Mouse (Mus musculus) neural tube, embryonic 11.5 days (tissue): ENCODE measurements around the gene Rpa2. TPM values are rescaled to one million over a fixed set of nuclear protein-coding genes. Genes with fewer than 3 reads are reported as not detected.

Source experiments
- ATAC-seq: fragments of 200-750 bp; cut with Nextera tagmentation; 2 replicates; pipeline ENCODE4 v1.8.0; 2017; ENCODE audit warnings: moderate number of reproducible peaks, mild to moderate bottlenecking, moderate TSS enrichment, moderate library complexity; ENCODE audit not compliant: insufficient read depth, low FRiP score, low TSS enrichment
- DNase-seq: peaks from one replicate; pipeline ENCODE4 v3.0.0-alpha.2; 2015; ENCODE audit warnings: low spot score
- H3K27ac ChIP-seq: fragments of 300-500 bp; sonication (generic); 2 replicates; pipeline ENCODE4 v1.5.1; 2014; ENCODE audit warnings: low read depth, mild to moderate bottlenecking, low read length
- H3K27me3 ChIP-seq: fragments of 300-500 bp; sonication (generic); 2 replicates; pipeline ENCODE4 v1.6.1; 2014; ENCODE audit warnings: mild to moderate bottlenecking, low read length, mixed read lengths; ENCODE audit not compliant: control insufficient read depth, insufficient read depth
- H3K36me3 ChIP-seq: fragments of 300-500 bp; sonication (generic); 2 replicates; pipeline ENCODE4 v1.6.1; 2014; ENCODE audit warnings: mild to moderate bottlenecking, low read length, moderate library complexity, mixed read lengths; ENCODE audit not compliant: control insufficient read depth, insufficient read depth
- H3K4me1 ChIP-seq: fragments of 300-500 bp; sonication (generic); 2 replicates; pipeline ENCODE4 v1.6.1; 2014; ENCODE audit warnings: low read length, mixed read lengths; ENCODE audit not compliant: control insufficient read depth, insufficient read depth
- H3K4me2 ChIP-seq: fragments of 300-500 bp; sonication (generic); 2 replicates; pipeline ENCODE4 v1.6.1; 2014; ENCODE audit warnings: low read depth, mild to moderate bottlenecking, moderate library complexity
- H3K4me3 ChIP-seq: fragments of 300-500 bp; sonication (generic); 2 replicates; pipeline ENCODE4 v1.5.1; 2014; ENCODE audit warnings: low read depth, low read length
- H3K9ac ChIP-seq: fragments of 300-500 bp; sonication (generic); 2 replicates; pipeline ENCODE4 v1.6.1; 2014; ENCODE audit warnings: mild to moderate bottlenecking, low read length
- H3K9me3 ChIP-seq: fragments of 300-500 bp; sonication (generic); 2 replicates; pipeline ENCODE4 v1.6.1; 2016; ENCODE audit warnings: low read length; ENCODE audit not compliant: control insufficient read depth
- WGBS: fragments of 180-500 bp; shearing (Covaris S2); extraction: QIAGEN DNeasy Blood & Tissue Kit; methylation state at CpG from one replicate; pipeline ENCODE4 v1.1.7; 2014; 5-methylcytosine and 5-hydroxymethylcytosine counted together
- polyA plus RNA-seq: library from polyadenylated mRNA; unstranded; fragments of >200 nt; fragmentation: Nextera tagmentation; extraction: Ambion mirVana; gene quantifications from 2 replicates; pipeline ENCODE4 v1.2.1, GENCODE M21; 2014

Gene Rpa2
- polyA plus RNA-seq, 1 experiment from 2014 or later: 123 TPM

DNA sequence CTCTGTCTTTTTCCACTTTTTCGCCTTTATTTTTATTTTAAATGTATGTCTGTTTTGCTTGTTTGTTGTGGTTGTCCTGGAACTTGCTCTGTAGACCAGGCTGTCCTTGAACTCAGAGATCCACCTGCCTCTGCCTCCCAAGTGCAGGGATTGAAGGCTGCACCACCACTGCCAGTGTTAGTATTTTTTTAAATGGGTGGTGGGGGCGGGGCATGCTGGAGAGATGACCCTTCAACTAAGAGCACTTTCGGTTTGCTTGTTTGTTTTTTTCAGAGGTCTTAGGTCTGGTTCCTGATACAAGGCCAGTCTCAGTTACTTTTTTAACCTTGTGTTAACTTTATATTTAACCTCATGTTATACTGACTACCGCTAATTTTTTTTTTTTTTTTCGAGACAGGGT lies 37.0 kb downstream of the Rpa2 start:
- Histone ChIP-seq H3K27me3 (no peaks in the 10 kb centered on the region), H3K4me2 (no peak overlapping the region), H3K4me1 (no peaks in the 10 kb centered on the region), H3K27ac (no peak overlapping the region), H3K4me3 (no peak overlapping the region), H3K9ac (no peak overlapping the region), H3K36me3 (no peaks in the 10 kb centered on the region), H3K9me3 (no peaks in the 10 kb centered on the region)
- DNase-seq: no peak
- ATAC-seq: no peak
- WGBS: 76% methylated on average over 5 of the region's 5 CpGs

DNA sequence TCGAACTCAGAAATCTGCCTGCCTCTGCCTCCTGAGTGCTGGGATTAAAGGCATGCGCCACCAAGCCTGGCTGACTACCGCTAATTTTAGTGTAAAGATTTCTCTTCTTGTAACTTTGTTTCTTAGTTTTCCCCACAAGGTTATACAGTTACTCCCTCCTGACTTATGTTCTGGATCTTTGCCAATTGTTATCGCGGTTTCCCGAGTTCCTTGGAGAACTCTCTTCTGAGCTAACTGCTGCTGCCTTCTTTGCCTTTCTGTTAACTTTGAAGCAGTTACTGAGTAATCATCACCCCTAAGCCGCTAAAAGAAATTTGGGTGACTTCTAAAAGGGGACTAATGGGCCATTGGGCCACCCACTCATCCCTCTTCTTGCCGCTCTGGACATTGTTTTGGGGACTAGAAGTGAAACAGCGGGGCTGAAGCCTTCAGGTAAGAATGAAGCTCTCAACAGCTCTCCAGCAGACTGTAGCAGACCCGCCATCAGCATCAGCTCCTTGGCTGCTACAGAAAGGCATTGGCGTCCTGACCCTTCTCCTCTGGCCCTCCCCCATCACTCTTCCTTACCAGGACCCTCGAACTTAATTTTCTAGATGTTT lies 37.6 kb downstream of the Rpa2 start:
- H3K27me3 ChIP-seq: no peaks in the 10 kb centered on the region
- ATAC-seq (no peak), DNase-seq (no peak)
- H3K36me3 ChIP-seq: no peaks in the 10 kb centered on the region
- no peaks in the 10 kb centered on the region for H3K9me3 ChIP-seq
- H3K9ac ChIP-seq: no peak overlapping the region
- H3K4me3 ChIP-seq: no peak overlapping the region
- H3K4me1 ChIP-seq: no peaks in the 10 kb centered on the region
- no peak overlapping the region for H3K4me2 ChIP-seq
- WGBS: 93% methylated on average over 12 of the region's 12 CpGs
- no peak overlapping the region for H3K27ac ChIP-seq

DNA sequence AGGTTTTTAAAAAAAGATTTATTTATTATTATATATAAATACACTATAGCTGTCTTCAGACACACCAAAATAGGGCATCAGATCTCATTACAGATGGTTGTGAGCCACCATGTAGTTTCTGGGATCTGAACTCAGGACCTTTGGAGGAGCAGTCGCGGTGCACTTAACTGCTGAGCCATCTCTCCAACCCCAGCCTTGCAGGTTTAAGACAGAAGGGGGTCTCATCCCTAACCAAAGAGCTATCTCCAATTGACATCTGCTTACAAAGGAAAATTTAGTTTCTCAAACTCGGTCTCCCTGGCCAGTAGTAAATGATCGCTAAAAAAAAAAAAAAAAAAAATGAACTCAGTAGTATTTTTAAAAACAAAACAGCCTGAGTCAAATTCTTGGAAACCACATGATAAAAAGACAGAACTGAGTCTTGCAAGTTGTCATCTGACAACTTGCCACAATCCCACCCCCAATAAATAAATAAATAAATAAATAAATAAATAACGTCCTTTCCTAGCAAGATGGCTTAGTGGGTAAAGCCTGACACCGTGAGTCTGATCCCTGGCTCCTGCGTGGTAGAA lies 38.6 kb downstream of the Rpa2 start:
- no peak overlapping the region for H3K4me2 ChIP-seq
- no peak overlapping the region for H3K27ac ChIP-seq
- no peaks in the 10 kb centered on the region for H3K36me3 ChIP-seq
- WGBS: 88% methylated on average over 7 of the region's 7 CpGs
- no peaks in the 10 kb centered on the region for H3K9me3 ChIP-seq
- no peak for DNase-seq
- H3K4me3 ChIP-seq: no peak overlapping the region
- ATAC-seq: no peak
- no peaks in the 10 kb centered on the region for H3K27me3 ChIP-seq
- H3K4me1 ChIP-seq: no peaks in the 10 kb centered on the region
- no peak overlapping the region for H3K9ac ChIP-seq

DNA sequence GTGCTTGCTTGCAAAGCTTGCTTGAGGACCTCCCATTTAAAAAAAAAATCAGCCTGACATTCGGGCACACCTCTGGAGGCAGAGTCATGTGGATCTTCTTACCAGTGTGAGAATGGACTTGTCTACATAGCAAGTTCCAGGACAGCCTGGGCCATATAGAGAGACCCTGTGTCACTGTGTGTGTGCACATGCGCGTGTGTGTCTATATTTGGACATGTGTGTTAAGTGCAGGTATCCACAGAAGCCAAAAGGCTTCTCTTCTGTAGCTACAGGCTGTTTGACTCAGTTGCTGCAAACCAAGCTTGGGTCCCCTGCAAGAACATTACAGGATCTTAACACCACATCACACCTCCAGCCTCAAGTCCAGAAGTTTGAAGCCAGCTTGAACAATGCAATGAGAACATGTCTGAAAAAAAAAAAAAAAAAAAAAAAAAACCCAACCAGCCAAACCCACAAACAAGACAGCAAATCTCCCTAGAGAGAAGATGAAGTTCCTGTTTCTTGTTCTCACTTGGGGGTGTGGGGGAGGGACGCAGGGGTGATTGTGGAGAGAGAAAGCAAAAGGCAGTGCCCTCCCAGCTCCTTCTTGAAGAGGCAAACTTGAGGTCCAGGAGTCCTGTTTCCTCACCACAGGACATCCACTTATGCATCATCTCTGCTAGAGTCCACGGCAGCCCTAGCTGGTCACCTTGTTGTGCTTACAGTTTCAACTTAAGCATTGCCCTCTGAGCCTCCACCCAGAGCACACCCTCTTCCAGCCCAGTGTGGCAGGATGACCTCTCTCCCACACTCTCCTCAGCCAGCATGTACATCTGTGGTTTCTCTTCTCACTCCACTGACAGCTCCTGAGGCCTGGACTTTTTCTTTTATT lies 39.9 kb downstream of the Rpa2 start:
- Histone ChIP-seq H3K4me3 (no peak overlapping the region), H3K27ac (no peak overlapping the region), H3K9me3 (no peaks in the 10 kb centered on the region), H3K4me1 (no peaks in the 10 kb centered on the region), H3K9ac (no peak overlapping the region), H3K4me2 (no peak overlapping the region), H3K36me3 (no peaks in the 10 kb centered on the region), H3K27me3 (no peaks in the 10 kb centered on the region)
- WGBS: 79% methylated on average over 5 of the region's 5 CpGs
- DNase-seq (no peak), ATAC-seq (no peak)

DNA sequence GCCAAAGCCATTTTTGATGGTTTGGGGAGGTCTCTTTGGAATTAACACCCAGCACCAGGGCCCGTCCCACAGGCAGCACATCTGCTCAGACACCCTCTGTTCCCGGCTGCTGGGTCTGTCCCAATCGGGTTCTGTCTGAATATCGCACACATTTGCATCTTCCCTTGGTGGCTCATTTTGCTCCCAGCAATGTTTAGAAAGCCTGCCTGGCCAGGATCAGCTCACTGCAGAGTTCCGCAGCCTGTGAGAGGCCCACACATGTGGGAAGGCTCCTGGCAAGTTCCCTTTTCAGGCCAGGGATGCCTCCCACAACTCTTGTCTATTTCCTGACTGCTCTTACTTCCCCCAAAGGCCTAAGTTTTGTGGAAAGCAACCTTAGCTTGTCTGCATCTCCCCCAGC lies 41.5 kb downstream of the Rpa2 start:
- 95% methylated on average over 5 of the region's 5 CpGs for WGBS

DNA sequence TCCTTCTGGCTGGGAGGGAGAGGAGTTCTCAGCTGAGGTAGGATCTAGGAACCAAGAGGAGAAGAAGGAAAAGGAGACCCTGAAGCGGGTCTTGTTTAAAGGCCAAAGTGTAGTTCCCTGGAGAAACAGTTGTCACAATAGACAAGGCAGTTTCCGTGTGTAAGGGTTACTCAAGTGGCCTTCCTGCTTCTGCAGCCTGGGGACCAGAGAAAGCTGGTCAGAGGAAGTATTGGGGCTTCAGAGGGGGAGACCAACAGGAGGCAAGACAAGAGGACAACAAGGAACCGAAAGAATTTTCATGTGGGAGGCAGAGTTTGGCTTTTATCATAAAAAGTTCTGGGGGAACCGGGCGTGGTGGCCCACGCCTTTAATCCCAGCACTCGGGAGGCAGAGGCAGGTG lies 48.3 kb downstream of the Rpa2 start:
- Histone ChIP-seq H3K9ac (no peak overlapping the region), H3K4me1 (no peaks in the 10 kb centered on the region), H3K9me3 (no peaks in the 10 kb centered on the region; the same call in 1 of the 2 replicates), H3K36me3 (no peaks in the 10 kb centered on the region), H3K4me2 (no peak overlapping the region), H3K4me3 (no peak overlapping the region), H3K27ac (no peak overlapping the region), H3K27me3 (no peaks in the 10 kb centered on the region)
- DNase-seq (no peak), ATAC-seq (no peak)
- 80% methylated on average over 7 of the region's 7 CpGs for WGBS

More for the DNA sequence above, 41.5 kb downstream of the Rpa2 start:
- H3K4me3 ChIP-seq: no peak overlapping the region
- no peak overlapping the region for H3K9ac ChIP-seq
- H3K4me1 ChIP-seq: no peaks in the 10 kb centered on the region
- no peaks in the 10 kb centered on the region for H3K36me3 ChIP-seq
- no peaks in the 10 kb centered on the region for H3K9me3 ChIP-seq
- DNase-seq (no peak), ATAC-seq (no peak)
- H3K27me3 ChIP-seq: no peaks in the 10 kb centered on the region
- H3K27ac ChIP-seq: no peak overlapping the region
- no peak overlapping the region for H3K4me2 ChIP-seq

DNA sequence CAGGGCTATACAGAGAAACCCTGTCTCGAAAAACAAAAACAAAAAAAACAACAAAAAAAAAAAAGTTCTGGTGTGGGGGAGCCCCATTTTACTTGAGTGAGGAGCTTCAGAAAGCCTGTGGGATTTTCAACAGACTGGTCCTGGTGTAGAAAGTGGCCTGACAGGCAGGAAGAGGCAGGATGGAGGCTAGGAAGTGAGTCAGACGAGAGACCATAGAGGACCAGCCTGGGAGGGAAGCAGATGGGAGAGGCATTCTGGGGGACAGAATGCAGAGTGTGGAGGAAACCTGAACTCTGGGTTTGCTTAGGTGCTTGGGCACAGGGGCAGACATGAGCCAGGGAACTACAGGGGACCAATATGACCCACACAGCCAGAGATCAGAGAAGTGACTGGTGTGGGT lies 48.7 kb downstream of the Rpa2 start:
- DNase-seq: no peak

DNA sequence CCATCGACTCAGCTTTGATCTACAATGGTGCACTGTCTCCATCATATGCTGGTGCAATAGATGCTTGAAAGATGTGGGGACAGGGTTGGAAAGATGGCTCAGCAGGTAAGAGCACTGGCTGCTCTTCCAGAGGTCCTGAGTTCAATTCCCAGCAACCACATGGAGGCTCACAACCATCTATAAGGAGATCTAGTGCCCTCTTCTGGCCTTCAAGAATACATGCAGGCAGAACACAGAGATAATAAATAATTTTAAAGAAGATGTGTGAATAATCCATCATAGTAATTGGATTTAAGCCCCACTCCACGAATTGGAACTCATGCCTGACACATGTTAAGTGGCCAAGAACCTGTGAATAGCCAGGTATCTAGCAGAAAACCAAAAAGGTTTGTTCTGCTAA lies 50.3 kb downstream of the Rpa2 start:
- Histone ChIP-seq H3K9ac (no peak overlapping the region), H3K36me3 (no peaks in the 10 kb centered on the region), H3K27ac (no peak overlapping the region), H3K4me2 (no peak overlapping the region), H3K27me3 (no peaks in the 10 kb centered on the region), H3K9me3 (no peaks in the 10 kb centered on the region; the same call in 1 of the 2 replicates), H3K4me1 (no peaks in the 10 kb centered on the region), H3K4me3 (no peak overlapping the region)
- DNase-seq (no peak), ATAC-seq (no peak)
- WGBS: 48% methylated on average over 2 of the region's 2 CpGs

More for the DNA sequence above, 48.7 kb downstream of the Rpa2 start:
- H3K4me1 ChIP-seq: no peaks in the 10 kb centered on the region
- no peak overlapping the region for H3K27ac ChIP-seq
- H3K9ac ChIP-seq: no peak overlapping the region
- 78% methylated on average over 2 of the region's 2 CpGs for WGBS
- no peaks in the 10 kb centered on the region for H3K27me3 ChIP-seq
- H3K4me3 ChIP-seq: no peak overlapping the region
- no peak overlapping the region for H3K4me2 ChIP-seq
- no peaks in the 10 kb centered on the region for H3K36me3 ChIP-seq
- no peaks in the 10 kb centered on the region; the same call in 1 of the 2 replicates for H3K9me3 ChIP-seq
- no peak for ATAC-seq
